Mouse (Mus musculus): Measurements from ENCODE around the gene Ola1.
A peak's percentile ranks its signal among the peaks of the same experiment; 100 is the strongest.

Ola1 gene

DNA sequence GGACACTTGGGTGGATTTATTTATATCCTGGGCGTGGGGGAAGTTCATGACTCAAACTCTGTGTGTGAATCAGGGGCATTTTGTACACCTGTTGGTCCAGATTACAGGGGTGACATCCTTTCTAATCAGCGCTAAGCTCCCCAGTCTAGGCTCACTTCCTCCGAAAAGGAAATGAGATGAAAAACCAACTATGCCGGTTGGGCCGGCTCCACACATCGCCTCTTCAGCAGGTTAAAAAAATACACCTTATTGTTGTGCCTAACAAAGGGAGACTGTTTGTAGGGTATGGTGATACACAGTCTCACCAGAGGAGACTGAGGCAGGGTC is 158.5 kb downstream of the Ola1 start:
- no peak for DNase-seq

DNA sequence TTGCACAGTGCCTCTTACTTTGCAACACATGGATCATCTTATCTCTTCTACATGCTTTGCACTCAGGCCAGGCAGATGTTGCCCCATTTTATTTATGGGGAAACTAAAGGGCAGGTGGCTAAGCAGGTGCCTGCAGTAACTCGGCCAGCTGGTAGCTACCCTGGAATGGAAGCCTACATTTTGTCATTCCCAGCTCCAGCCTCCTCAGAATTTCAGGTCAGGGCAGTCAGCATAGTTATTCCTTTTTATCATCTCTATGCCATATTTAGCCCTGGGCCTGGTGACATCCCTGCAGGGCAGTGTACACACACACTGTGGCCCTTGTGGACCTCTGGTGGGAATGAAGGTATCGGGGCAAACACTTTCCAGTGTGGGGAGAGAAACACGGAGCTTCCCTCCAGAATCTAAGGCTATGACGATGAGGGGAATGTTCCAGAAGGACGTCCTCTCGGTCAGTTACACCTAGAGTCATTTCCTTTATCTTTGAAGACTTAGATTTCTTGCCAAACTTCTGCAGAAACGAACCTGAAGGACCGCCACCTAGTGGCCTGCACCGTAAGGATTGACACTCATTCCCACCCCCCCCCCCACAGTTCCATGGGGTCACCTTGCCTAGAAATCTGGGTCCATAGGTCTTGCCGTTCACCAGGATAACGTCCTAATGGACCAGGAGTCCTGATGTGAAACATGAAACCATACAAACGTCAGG is 159.0 kb downstream of the Ola1 start:
- peak; percentile 51 for DNase-seq

DNA sequence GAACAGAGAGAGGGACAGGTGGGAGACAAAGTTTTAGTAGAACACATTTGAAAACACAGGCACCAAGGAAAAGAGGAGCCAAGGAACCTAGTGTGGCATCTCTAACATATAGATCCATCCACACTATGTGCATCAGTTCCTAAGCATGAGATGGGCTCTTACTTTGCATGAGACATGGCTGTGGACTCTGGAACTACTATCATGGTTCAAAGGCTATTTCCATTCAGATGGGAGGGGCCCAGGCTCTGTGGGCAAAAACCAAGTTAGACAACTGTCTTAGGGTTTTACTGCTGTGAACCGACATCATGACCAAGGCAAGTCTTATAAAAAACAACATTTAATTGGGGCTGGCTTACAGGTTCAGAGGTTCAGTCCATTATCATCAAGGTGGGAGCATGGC is 160.4 kb downstream of the Ola1 start:
- no peak for DNase-seq

DNA sequence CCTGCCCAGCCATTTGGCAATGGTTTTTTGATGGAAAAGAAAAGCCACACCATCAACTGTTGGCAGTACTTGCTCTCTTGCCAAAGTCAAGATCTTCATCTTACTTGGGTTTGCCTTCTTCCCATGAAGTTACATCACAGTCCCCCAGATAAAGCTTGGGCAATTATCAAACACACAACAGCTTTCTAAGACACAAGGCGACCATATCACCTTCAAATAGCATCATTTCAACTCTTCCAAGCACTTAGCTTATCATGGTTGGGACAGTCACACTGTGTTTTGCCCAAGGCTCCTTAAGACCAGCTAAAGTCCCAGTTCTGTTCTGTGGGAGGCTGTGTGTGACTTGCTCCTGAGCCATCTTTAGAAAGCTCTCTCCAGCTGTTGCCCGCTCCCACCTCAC is 161.1 kb downstream of the Ola1 start:
- no peak for DNase-seq

DNA sequence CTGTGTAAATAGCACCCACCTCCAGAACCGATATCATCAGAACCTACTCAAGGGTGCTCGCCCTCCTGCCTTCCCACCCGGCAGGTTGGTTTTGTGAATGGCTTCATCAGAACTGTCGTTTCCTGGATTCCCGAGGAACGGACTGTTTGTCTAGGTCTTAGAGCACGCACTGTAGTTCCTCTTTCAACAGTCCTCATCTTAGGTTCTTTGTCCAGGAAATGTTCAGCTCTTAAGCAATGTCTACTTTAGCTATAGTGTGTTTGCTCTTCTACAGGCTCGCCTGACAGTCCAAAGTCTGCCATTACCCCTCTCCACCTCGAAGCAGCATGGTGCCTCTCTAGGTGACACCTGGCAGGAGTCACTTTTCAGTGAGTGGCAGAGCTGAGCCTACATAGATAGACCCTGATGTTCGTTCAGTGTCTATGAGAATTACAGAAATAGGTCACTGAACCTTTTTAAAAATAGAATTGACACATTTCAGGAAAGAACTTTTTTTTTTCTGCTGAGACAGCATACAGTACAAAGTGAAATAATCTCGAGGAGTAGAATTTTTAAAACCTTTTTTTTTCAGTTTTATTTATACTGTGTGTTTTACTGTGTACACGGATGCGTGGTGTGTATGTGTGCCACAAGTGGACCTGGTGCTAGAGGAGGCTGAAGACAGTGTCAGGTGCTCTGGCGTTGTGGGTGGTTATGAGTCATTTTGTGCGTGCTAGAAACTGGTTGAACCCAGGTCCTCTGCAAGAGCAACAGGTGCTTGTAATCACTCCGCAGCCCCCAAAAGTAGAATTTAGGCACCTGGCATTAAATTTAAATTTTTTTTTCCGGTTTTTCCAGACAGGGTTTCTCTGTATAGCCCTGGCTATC is 162.4 kb downstream of the Ola1 start:
- no peak for DNase-seq

DNA sequence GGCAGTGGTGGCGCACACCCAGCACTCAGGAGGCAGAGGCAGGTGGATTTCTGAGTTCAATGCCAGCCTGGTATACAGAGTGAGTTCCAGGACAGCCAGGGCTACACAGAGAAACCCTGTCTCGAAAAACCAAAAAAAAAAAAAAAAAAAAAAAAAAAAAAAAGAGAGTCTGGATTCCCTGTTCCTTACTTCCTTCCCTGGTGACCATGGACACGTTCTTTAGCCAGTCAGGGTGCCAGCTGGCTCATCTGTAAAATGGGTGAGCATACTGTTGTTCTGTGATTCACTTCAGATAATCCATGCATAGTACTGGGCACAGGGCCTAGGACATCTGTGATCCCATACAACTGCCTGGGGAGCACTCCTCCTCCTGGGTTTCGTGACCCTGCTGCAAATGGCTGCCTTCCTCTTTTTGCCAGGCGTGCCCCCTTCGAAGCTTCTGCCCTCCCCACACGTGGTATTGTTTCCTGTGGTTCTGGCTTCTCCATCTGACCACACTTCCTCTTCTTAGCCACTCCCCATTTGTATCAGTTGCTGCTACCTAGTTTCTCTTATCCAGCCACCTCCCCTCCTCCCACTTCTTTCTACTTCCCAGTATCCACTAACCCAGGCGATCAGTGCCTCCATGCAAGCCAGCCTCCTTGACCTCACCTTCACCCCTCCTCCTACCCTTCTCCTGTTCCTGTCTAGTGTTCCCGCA is 164.8 kb downstream of the Ola1 start:
- peak; percentile 44 for DNase-seq

DNA sequence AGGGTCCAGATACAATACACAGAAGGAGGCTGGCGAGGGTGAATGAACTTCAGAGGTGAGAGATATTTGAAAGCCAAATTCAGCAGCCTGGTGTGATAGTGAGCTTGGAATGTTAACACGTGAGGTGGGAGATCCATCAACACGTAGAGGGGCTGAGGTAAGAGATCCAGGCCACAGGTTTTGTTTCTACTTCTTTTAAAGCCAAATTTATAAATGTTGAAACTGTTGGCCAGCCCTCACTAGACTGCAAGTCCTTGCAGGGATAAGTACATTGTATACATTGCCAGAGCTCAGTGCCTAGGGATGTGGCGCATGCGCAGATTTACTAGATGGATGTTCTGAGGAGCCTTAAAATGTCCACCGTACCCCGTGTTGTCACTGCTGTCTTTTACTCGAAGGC is 168.3 kb downstream of the Ola1 start:
- no peak for DNase-seq

DNA sequence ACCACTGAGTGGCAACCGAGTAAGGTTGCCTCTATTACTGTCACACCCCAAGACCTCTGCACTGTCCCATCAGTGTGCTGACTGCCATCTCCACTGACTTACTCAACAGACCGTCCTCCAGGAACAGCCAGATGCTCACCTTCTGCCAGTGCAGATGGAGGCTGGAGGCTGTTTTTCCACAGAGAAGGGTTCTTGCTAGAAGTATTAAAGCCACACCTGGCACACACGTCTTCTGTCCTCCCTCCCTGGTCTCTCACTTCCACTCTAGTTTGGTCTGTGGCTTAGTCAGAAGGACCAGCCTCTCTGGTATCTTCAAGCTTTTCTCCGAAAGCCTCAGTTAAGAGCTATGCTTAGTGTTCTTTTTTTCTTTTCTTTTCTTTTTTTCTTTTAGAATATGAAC is 168.7 kb downstream of the Ola1 start:
- DNase-seq = no peak

DNA sequence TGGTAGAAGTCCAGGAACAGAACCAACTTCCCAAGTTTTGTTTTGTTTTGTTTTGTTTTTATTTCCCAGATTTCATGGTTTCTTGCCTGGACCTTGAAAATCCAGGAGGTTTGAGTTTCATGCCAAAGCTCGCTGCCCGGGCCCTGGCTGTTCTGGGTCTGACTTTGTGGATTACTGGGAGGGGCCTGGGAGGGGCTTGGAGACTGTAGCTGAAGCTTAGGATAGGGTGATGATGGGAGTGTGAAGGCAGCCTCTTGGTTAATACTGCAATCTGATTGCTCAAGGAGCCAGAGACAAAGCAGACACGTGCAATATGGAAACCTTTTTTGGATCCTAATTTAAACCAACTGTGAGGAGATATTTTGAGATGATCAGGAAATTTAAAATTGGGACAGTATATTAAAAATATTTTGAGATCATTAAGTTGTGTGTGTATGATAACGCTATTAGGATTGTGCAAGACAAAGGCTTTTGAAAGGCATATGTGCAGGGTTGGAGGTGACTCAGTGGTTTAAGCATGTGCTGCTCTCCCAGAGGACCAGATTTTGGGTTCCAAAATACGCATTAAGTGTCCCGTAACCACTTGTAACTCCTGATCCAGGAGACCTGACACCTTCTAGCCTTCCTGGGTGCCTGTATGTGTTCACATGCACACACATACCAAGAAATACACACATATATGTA is 169.6 kb downstream of the Ola1 start:
- no peak for DNase-seq

DNA sequence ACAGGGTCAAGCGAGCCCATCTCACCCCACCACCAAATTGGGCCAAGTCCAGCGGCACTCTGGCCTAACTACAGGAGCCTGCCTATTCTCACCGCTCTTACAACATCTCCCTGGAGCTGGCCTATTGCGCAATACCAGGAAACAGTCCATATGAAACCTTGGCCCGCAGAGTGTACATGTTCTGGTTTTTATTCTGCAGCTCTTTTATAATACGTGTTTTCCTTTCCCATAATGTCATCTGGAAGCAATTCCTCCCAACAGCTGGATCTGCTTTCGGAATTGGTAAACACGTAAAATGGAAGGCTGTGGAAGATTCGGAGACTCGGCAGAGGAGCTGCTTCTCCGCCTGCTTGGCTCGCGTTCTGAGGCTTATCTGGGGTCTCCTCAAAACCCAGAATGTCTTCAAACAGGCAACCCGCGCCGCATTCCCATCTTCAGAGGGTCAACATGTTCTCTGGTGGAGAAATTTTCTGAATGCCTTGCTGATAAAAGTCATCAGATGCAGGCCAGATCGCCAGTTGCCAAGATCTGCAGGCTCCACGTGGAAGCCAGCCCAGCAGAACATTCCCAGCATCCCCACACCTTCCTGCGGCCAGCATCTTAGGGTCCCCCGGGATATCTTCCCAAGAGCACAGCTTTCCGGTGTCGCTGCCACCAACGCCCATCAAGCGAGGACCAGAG is 171.5 kb downstream of the Ola1 start:
- peak; percentile 54 for DNase-seq

DNA sequence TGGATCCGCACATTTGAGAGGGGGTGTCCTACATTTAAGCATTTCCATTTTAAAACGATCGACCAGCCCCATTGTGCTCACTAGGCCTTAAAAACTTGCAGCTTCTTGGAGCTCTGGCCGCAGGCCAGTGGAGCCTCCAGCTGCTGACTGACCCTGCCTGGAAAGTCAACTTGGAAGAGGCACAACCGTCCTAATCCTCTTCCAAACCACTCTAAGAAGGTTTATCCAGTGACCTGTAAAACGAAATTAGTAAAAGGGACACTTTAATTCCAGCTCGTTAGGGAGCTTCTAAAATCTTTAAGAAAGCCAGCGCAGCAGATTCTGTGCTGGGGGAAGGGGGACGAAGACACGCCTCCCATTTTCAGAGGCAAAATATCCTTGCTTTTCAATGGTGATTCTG is 172.1 kb downstream of the Ola1 start:
- DNase-seq = no peak

DNA sequence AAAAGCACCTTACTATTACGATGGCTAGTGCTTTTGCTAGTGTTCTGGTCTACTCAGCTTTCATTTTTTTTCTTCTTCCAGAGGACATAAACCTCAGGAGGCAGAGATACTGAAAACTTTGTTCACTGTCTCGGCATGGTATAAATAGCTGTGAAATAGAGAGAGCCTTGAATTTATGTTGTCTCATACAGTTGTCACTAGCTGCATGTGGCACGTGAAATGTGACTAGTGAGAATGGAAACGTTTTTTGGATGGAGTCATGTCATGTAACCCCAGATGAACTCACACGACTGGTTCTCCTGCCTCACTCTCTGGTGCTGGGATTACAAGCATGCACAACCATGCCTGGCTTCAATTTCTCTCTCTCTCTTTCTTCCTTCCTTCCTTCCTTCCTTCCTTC is 173.2 kb downstream of the Ola1 start:
- no peak for DNase-seq
